8 mouse cellular contexts compared by ENCODE assay signal in the genomic region with DNA sequence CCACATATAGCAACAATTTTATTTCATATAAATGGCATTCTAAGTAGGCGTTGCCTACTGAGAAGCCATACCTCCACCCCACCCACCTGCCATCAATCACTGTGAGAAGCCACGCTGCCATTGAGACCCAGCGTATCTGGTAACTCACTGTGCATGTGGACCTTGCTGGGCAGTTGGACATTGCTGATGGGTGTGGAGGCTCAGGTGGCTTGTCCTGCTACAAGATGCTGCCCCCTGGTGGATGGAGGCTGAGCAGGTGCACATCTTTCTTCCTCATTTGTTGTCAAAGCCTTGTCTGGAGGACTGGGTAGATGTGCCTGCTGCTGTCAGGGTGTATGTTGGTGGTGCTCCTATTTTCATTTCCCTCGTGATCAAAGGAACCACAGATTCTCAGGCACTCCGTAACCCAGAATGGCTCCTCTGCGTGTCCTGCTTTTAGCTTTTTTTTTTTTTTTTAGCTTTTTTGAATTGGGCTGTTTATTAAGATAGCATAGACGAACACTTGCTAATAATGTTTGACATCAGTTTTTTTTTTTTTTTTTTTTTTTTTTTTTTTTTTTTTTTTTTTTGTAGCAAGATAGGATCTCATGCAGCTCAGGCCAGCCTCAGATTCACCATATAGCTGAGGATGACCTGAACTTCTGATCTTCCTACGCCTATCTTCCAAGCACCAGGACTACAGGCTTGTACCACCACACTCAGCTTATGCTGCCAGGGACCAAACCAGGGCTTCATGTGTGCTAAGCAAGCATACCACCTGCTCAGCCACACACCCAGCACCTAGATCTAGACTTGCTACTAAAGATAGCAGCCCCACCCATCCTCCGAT. TPM values are rescaled to one million over a fixed set of nuclear protein-coding genes. Genes with fewer than 3 reads are reported as not detected.
A peak's percentile ranks its signal among the peaks of the same experiment; 100 is the strongest.
DNase-seq lines count a peak whose midpoint lies in the region; ATAC-seq and TF ChIP-seq lines count a peak whose summit lies in the region.

No protein-coding gene starts in this region.

- H3K4me1 ChIP-seq in forebrain, embryonic 11.5 days (replicated peaks; ENCODE audit: control insufficient read depth, insufficient read depth, low read length) = no peaks in the 10 kb centered on the region
- H3K4me1 ChIP-seq in forebrain, embryonic 12.5 days = no peaks in the 10 kb centered on the region
- no peaks in the 10 kb centered on the region for H3K4me1 ChIP-seq in cortical plate, adult 2 months (ENCODE audit: control insufficient read depth, insufficient read depth, low read length)

- DNase-seq in forebrain, embryonic 11.5 days (ENCODE audit: low spot score) = peak; percentile 82
- DNase-seq in ZHBTc4 (ENCODE audit: low read depth, low spot score) = peak; percentile 89
- DNase-seq in heart, postnatal 36 days = peak; percentile 47 to 63
- DNase-seq in left cerebral cortex, postnatal 25 days (ENCODE audit: low spot score in 2 of 2) = peak; percentile 56 to 69
- DNase-seq in monocyte, adult 2 months (ENCODE audit: low read depth in 1 of 2, low spot score in 2 of 2) = peak; percentile 35 to 44
- DNase-seq in spleen, postnatal 4 days (ENCODE audit: low spot score in 2 of 2) = peak; percentile 74 to 90

- ATAC-seq in forebrain, embryonic 11.5 days (replicated peaks; ENCODE audit: low FRiP score) = no peak
- ATAC-seq in forebrain, embryonic 12.5 days (ENCODE audit: low FRiP score) = no peak

- no peak for TF ChIP-seq POLR2A in cortical plate, adult 2 months (IDR thresholded peaks at IDR 0.05; ENCODE audit: extremely low read depth, insufficient read depth, low read length)

- TF ChIP-seq CTCF in cortical plate, adult 2 months (IDR thresholded peaks at IDR 0.05; ENCODE audit: extremely low read depth, insufficient read depth, low read length) = peak; percentile 75

- WGBS in forebrain, embryonic 11.5 days = 72% methylated on average over 9 of the region's 9 CpGs
- 68% methylated on average over 9 of the region's 9 CpGs for WGBS in forebrain, embryonic 12.5 days

- H3K4me2 ChIP-seq in forebrain, embryonic 11.5 days (ENCODE audit: low read depth, low read length, severe bottlenecking) = no peak overlapping the region
- H3K4me2 ChIP-seq in forebrain, embryonic 12.5 days = no peak overlapping the region

- H3K9ac ChIP-seq in forebrain, embryonic 11.5 days (ENCODE audit: low read length) = no peak overlapping the region
- no peak overlapping the region for H3K9ac ChIP-seq in forebrain, embryonic 12.5 days

- no peaks in the 10 kb centered on the region for H3K36me3 ChIP-seq in forebrain, embryonic 11.5 days (ENCODE audit: control insufficient read depth, insufficient read depth, low read length)
- H3K36me3 ChIP-seq in forebrain, embryonic 12.5 days (replicated peaks) = peaks cover 33% of the 10 kb centered on the region

- no peaks in the 10 kb centered on the region for H3K27me3 ChIP-seq in forebrain, embryonic 11.5 days (ENCODE audit: control insufficient read depth, insufficient read depth, low read length)
- H3K27me3 ChIP-seq in forebrain, embryonic 12.5 days = peaks cover 3% of the 10 kb centered on the region; the same call in 1 of the 2 replicates

- no peak overlapping the region for H3K27ac ChIP-seq in forebrain, embryonic 11.5 days (ENCODE audit: low read depth, low read length)
- H3K27ac ChIP-seq in forebrain, embryonic 12.5 days = no peak overlapping the region
- H3K27ac ChIP-seq in cortical plate, adult 2 months (ENCODE audit: insufficient read depth, low read length) = no peak overlapping the region

- no peak overlapping the region for H3K4me3 ChIP-seq in forebrain, embryonic 11.5 days (ENCODE audit: low read depth, low read length)
- no peak overlapping the region for H3K4me3 ChIP-seq in forebrain, embryonic 12.5 days (replicated peaks)
- no peak overlapping the region for H3K4me3 ChIP-seq in cortical plate, adult 2 months (ENCODE audit: insufficient read depth, low read length)

- no peaks in the 10 kb centered on the region for H3K9me3 ChIP-seq in forebrain, embryonic 11.5 days (ENCODE audit: control insufficient read depth, low read length)
- no peaks in the 10 kb centered on the region for H3K9me3 ChIP-seq in forebrain, embryonic 12.5 days

- intact Hi-C loops in heart, postnatal 36 days (cut with DNase I) = loop anchor here (5.0 kb wide), 1 partner anchor 37 kb away; no protein-coding TSS in a partner anchor
- intact Hi-C loops in left cerebral cortex, postnatal 25 days (cut with DNase I) = no loop called here

RNA-seq across cellular contexts. Expression of a gene that starts 16.6 kb away (rescaled TPM):
- 83.2 and 83.7 TPM in 2 replicates for polyA plus RNA-seq in forebrain, embryonic 11.5 days (2014; fragmentation: Nextera tagmentation; extraction: Ambion mirVana)
- polyA plus RNA-seq in forebrain, embryonic 12.5 days (2016; fragmentation: Nextera tagmentation; extraction: Ambion mirVana) = 94.7 and 96.2 TPM in 2 replicates
- polyA plus RNA-seq in cortical plate, adult 2 months (2012; rRNA removed) = 113 and 116 TPM in 2 replicates
- 10 to 100 TPM; 51.5 to 54.2 TPM for total RNA-seq in heart, postnatal 36 days (2021)
- 100 to 1,000 TPM; 128 to 143 TPM for total RNA-seq in left cerebral cortex, postnatal 25 days (2021)

RNA-seq across cellular contexts. Expression of a gene that starts 32.4 kb away (rescaled TPM):
- 0.16 TPM in 1 of 2 replicates, not detected in the other for polyA plus RNA-seq in forebrain, embryonic 11.5 days (2014; fragmentation: Nextera tagmentation; extraction: Ambion mirVana)
- 0.61 and 0.68 TPM in 2 replicates for polyA plus RNA-seq in forebrain, embryonic 12.5 days (2016; fragmentation: Nextera tagmentation; extraction: Ambion mirVana)
- 17.1 and 17.7 TPM in 2 replicates for polyA plus RNA-seq in cortical plate, adult 2 months (2012; rRNA removed)
- 10 to 100 TPM; 34.4 to 39.4 TPM for total RNA-seq in heart, postnatal 36 days (2021)
- total RNA-seq in left cerebral cortex, postnatal 25 days (2021) = 10 to 100 TPM; 19.6 to 20.0 TPM

RNA-seq across cellular contexts. Expression of a gene that starts 47.7 kb away (rescaled TPM):
- 0.17 and 0.45 TPM in 2 replicates for polyA plus RNA-seq in forebrain, embryonic 11.5 days (2014; fragmentation: Nextera tagmentation; extraction: Ambion mirVana)
- polyA plus RNA-seq in forebrain, embryonic 12.5 days (2016; fragmentation: Nextera tagmentation; extraction: Ambion mirVana) = 0.57 and 0.70 TPM in 2 replicates
- polyA plus RNA-seq in cortical plate, adult 2 months (2012; rRNA removed) = 0.44 and 0.45 TPM in 2 replicates
- under 1 TPM; 0.49 to 0.72 TPM for total RNA-seq in heart, postnatal 36 days (2021)
- total RNA-seq in left cerebral cortex, postnatal 25 days (2021) = 1 to 10 TPM; 1.1 TPM

Comparison
In these comparisons a context has a peak if more than half of its experiments do, and no peak if none do; other contexts are left out.
1. RNA of a gene that starts 32.4 kb away (polyA plus RNA-seq): 17.1 to 17.7 TPM in cortical plate, adult 2 months; 0.61 to 0.68 TPM in forebrain, embryonic 12.5 days and 0.16 TPM in forebrain, embryonic 11.5 days; every median in the first group is over 10 times any median in the second.
2. Peak in every context shown above with its lines, with median percentiles within 50 percentile points of each other: DNase-seq.